Mouse (Mus musculus): Measurements from ENCODE around the gene Tmc2. TPM values are rescaled to one million over a fixed set of nuclear protein-coding genes. Genes with fewer than 3 reads are reported as not detected.

Gene Tmc2
- polyA plus RNA-seq, 1 experiment from 2014 or later = 0.04 TPM

Other genes starting within 250 kb of the Tmc2 start
- 0.85 and 1.3 TPM in 2 replicates for gene Tgm3, start 182.8 kb upstream of the Tmc2 start, polyA plus RNA-seq (2015; fragmentation: Nextera tagmentation; extraction: Ambion mirVana)
- gene Tgm6, start 82.8 kb upstream of the Tmc2 start, polyA plus RNA-seq (2015; fragmentation: Nextera tagmentation; extraction: Ambion mirVana) = not detected in 2 replicates
- gene Snrpb, start 15.8 kb upstream of the Tmc2 start, polyA plus RNA-seq (2015; fragmentation: Nextera tagmentation; extraction: Ambion mirVana) = 518 and 527 TPM in 2 replicates
- gene Nop56, start 79.2 kb downstream of the Tmc2 start, polyA plus RNA-seq (2015; fragmentation: Nextera tagmentation; extraction: Ambion mirVana) = 260 and 287 TPM in 2 replicates
- gene Idh3b, start 89.4 kb downstream of the Tmc2 start, polyA plus RNA-seq (2015; fragmentation: Nextera tagmentation; extraction: Ambion mirVana) = 171 and 192 TPM in 2 replicates
- 2.8 and 3.1 TPM in 2 replicates for gene Ebf4, start 100.0 kb downstream of the Tmc2 start, polyA plus RNA-seq (2015; fragmentation: Nextera tagmentation; extraction: Ambion mirVana)
- 46.4 and 47.5 TPM in 2 replicates for gene Cpxm1, start 202.4 kb downstream of the Tmc2 start, polyA plus RNA-seq (2015; fragmentation: Nextera tagmentation; extraction: Ambion mirVana)
- 0.14 TPM in 1 of 2 replicates, not detected in the other for gene Gm28372, start 210.0 kb downstream of the Tmc2 start, polyA plus RNA-seq (2015; fragmentation: Nextera tagmentation; extraction: Ambion mirVana)
- not detected in 2 replicates for gene 1700020A23Rik, start 210.1 kb downstream of the Tmc2 start, polyA plus RNA-seq (2015; fragmentation: Nextera tagmentation; extraction: Ambion mirVana)
- 0.10 TPM in 1 of 2 replicates, not detected in the other for gene Tmem239, start 211.3 kb downstream of the Tmc2 start, polyA plus RNA-seq (2015; fragmentation: Nextera tagmentation; extraction: Ambion mirVana)
- 78.8 and 88.6 TPM in 2 replicates for gene Vps16, start 229.1 kb downstream of the Tmc2 start, polyA plus RNA-seq (2015; fragmentation: Nextera tagmentation; extraction: Ambion mirVana)
- gene Pced1a, start 229.5 kb downstream of the Tmc2 start, polyA plus RNA-seq (2015; fragmentation: Nextera tagmentation; extraction: Ambion mirVana) = 11.1 and 14.0 TPM in 2 replicates

Measured in stomach, embryonic 15.5 days (tissue).